Mouse (Mus musculus) heart, embryonic 14.5 days (tissue): ENCODE measurements around the gene Plekhs1. TPM values are rescaled to one million over a fixed set of nuclear protein-coding genes. Genes with fewer than 3 reads are reported as not detected.

Source experiments
- ATAC-seq: fragments of 200-750 bp; cut with Nextera tagmentation; 2 replicates; pipeline ENCODE4 v1.8.0; 2017; ENCODE audit warnings: low read depth, moderate TSS enrichment; ENCODE audit not compliant: insufficient number of reproducible peaks, insufficient read depth, low FRiP score
- H3K27ac ChIP-seq, 2 experiments: fragments of 200-500 bp in 1 of 2; fragments of 300-500 bp in 1 of 2; sonication (generic) in 1 of 2; replicated peaks in 1 of 2; 2 replicates each; pipeline ENCODE4 v1.5.1; 2012 to 2014; ENCODE audit warnings: low read depth in 2 of 2, low read length in 2 of 2, control low read depth in 1 of 2, mild to moderate bottlenecking in 1 of 2, mixed read lengths in 1 of 2; ENCODE audit not compliant: control insufficient read depth in 1 of 2, insufficient read depth in 1 of 2
- H3K27me3 ChIP-seq: fragments of 300-500 bp; sonication (generic); 2 replicates; pipeline ENCODE4 v1.6.1; 2014; ENCODE audit warnings: mild to moderate bottlenecking, low read length, control low read depth; ENCODE audit not compliant: control insufficient read depth, insufficient read depth
- H3K36me3 ChIP-seq: fragments of 300-500 bp; sonication (generic); 2 replicates; pipeline ENCODE4 v1.6.1; 2014; ENCODE audit warnings: mild to moderate bottlenecking, control low read depth, low read length, mixed read lengths; ENCODE audit not compliant: control insufficient read depth, insufficient read depth
- H3K4me1 ChIP-seq, 2 experiments: fragments of 200-500 bp in 1 of 2; fragments of 300-500 bp in 1 of 2; sonication (generic) in 1 of 2; 2 replicates each; pipeline ENCODE4 v1.6.1; 2012 to 2014; ENCODE audit warnings: low read length in 2 of 2, control low read depth in 1 of 2, mixed read lengths in 1 of 2; ENCODE audit not compliant: control insufficient read depth in 2 of 2, insufficient read depth in 2 of 2
- H3K4me2 ChIP-seq: fragments of 300-500 bp; sonication (generic); 2 replicates; pipeline ENCODE4 v1.6.1; 2014; ENCODE audit warnings: mild to moderate bottlenecking, low read length
- H3K4me3 ChIP-seq, 2 experiments: fragments of 200-500 bp in 1 of 2; fragments of 300-500 bp in 1 of 2; sonication (generic) in 1 of 2; 2 replicates each; pipeline ENCODE4 v1.5.1; 2012 to 2014; ENCODE audit warnings: low read length in 2 of 2, mild to moderate bottlenecking in 2 of 2, control low read depth in 1 of 2, low read depth in 1 of 2, moderate library complexity in 1 of 2; ENCODE audit not compliant: control insufficient read depth in 1 of 2, insufficient read depth in 1 of 2
- H3K9ac ChIP-seq: fragments of 300-500 bp; sonication (generic); 2 replicates; pipeline ENCODE4 v1.6.1; 2014; ENCODE audit warnings: mild to moderate bottlenecking, low read length
- H3K9me3 ChIP-seq: fragments of 300-500 bp; sonication (generic); 2 replicates; pipeline ENCODE4 v1.6.1; 2016; ENCODE audit warnings: low read length, control low read depth; ENCODE audit not compliant: control insufficient read depth
- WGBS: fragments of 180-500 bp; shearing (Covaris S2); extraction: QIAGEN DNeasy Blood & Tissue Kit; methylation state at CpG from one replicate; pipeline ENCODE4 v1.1.7; 2014; 5-methylcytosine and 5-hydroxymethylcytosine counted together
- polyA plus RNA-seq: library from polyadenylated mRNA; unstranded; fragments of >200 nt; fragmentation: Nextera tagmentation; extraction: Ambion mirVana; gene quantifications from 2 replicates; pipeline ENCODE4 v1.2.1, GENCODE M21; 2014

Gene Plekhs1
- polyA plus RNA-seq, 1 experiment from 2014 or later = not detected

- H3K27me3 ChIP-seq = no peaks in the 10 kb centered on the region
- peak overlapping the region; percentile 62 for H3K9ac ChIP-seq
- H3K4me1 ChIP-seq = peaks cover 8 to 18% of the 10 kb centered on the region in 2 experiments; a peak in 3 of 4 replicates
- ATAC-seq = peak; percentile 28; the same call in 1 of the 2 replicates
- H3K27ac ChIP-seq = peak overlapping the region; percentile 77 to 81
- H3K4me2 ChIP-seq = peak overlapping the region; percentile 33
- H3K9me3 ChIP-seq = no peaks in the 10 kb centered on the region
- 24% methylated on average over 9 of the region's 9 CpGs for WGBS
- no peak overlapping the region for H3K4me3 ChIP-seq
- H3K36me3 ChIP-seq = peaks cover 5% of the 10 kb centered on the region; the same call in 1 of the 2 replicates
These were observed 35.9 kb upstream of the Plekhs1 start for GRCm38 (mm10) chr19:56425492-56425891.

- Histone ChIP-seq H3K4me1 (peaks cover 5 to 13% of the 10 kb centered on the region in 2 experiments; a peak in 3 of 4 replicates), H3K27me3 (no peaks in the 10 kb centered on the region), H3K4me3 (no peak overlapping the region), H3K36me3 (peaks cover 24% of the 10 kb centered on the region), H3K27ac (no peak overlapping the region), H3K4me2 (no peak overlapping the region), H3K9ac (no peak overlapping the region), H3K9me3 (no peaks in the 10 kb centered on the region)
- 72% methylated on average over 8 of the region's 8 CpGs for WGBS
- no peak for ATAC-seq
These were observed 31.1 kb upstream of the Plekhs1 start for GRCm38 (mm10) chr19:56430369-56430768.

- Histone ChIP-seq H3K27me3 (no peaks in the 10 kb centered on the region), H3K9me3 (no peaks in the 10 kb centered on the region), H3K4me1 (no peaks in the 10 kb centered on the region), H3K27ac (no peak overlapping the region), H3K36me3 (peaks cover 48% of the 10 kb centered on the region), H3K9ac (no peak overlapping the region), H3K4me3 (no peak overlapping the region), H3K4me2 (no peak overlapping the region)
- 92% methylated on average over 10 of the region's 10 CpGs for WGBS
- no peak for ATAC-seq
These were observed 28.7 kb upstream of the Plekhs1 start for GRCm38 (mm10) chr19:56432706-56433105.

GRCm38 (mm10) chr19:56433581-56433980 lies 27.9 kb upstream of the Plekhs1 start:
- Histone ChIP-seq H3K4me1 (peaks cover 0 to 2% of the 10 kb centered on the region in 2 experiments; a peak in 1 of 4 replicates), H3K9me3 (no peaks in the 10 kb centered on the region), H3K4me3 (no peak overlapping the region), H3K4me2 (no peak overlapping the region), H3K9ac (no peak overlapping the region), H3K36me3 (peaks cover 49% of the 10 kb centered on the region), H3K27ac (no peak overlapping the region), H3K27me3 (no peaks in the 10 kb centered on the region)
- no peak for ATAC-seq
- WGBS = 84% methylated on average over 7 of the region's 7 CpGs

- no peaks in the 10 kb centered on the region for H3K9me3 ChIP-seq
- 79% methylated on average over 13 of the region's 13 CpGs for WGBS
- ATAC-seq = no peak
These were observed 25.1 kb upstream of the Plekhs1 start for GRCm38 (mm10) chr19:56436380-56436779.

GRCm38 (mm10) chr19:56438357-56439071 lies 22.9 kb upstream of the Plekhs1 start:
- 65% methylated on average over 7 of the region's 7 CpGs for whole genome bisulfite sequencing
- ATAC-seq = no peak
- H3K27ac ChIP-seq = peak overlapping the region in 1 of 2 experiments; percentile 37; a peak in 1 of 4 replicates

More at GRCm38 (mm10) chr19:56436380-56436779, 25.1 kb upstream of the Plekhs1 start:
- Histone ChIP-seq H3K27me3 (no peaks in the 10 kb centered on the region), H3K9ac (no peak overlapping the region), H3K36me3 (peaks cover 64% of the 10 kb centered on the region), H3K27ac (no peak overlapping the region), H3K4me3 (no peak overlapping the region), H3K4me2 (no peak overlapping the region), H3K4me1 (peaks cover 0 to 4% of the 10 kb centered on the region in 2 experiments; a peak in 1 of 4 replicates)

GRCm38 (mm10) chr19:56439072-56439434 lies 22.4 kb upstream of the Plekhs1 start:
- WGBS = 51% methylated on average over 6 of the region's 6 CpGs
- no peak overlapping the region for H3K9ac ChIP-seq
- peaks cover 0 to 8% of the 10 kb centered on the region in 2 experiments; a peak in 1 of 4 replicates for H3K4me1 ChIP-seq
- H3K27me3 ChIP-seq = no peaks in the 10 kb centered on the region
- no peak for ATAC-seq
- H3K36me3 ChIP-seq = peaks cover 58% of the 10 kb centered on the region
- no peak overlapping the region for H3K4me2 ChIP-seq
- H3K4me3 ChIP-seq = no peak overlapping the region
- peak overlapping the region in 1 of 2 experiments; percentile 37; a peak in 1 of 4 replicates for H3K27ac ChIP-seq
- H3K9me3 ChIP-seq = no peaks in the 10 kb centered on the region

More at GRCm38 (mm10) chr19:56438357-56439071, 22.9 kb upstream of the Plekhs1 start:
- H3K4me1 ChIP-seq = peaks cover 0 to 4% of the 10 kb centered on the region in 2 experiments; a peak in 1 of 4 replicates
- H3K9ac ChIP-seq = no peak overlapping the region
- H3K4me3 ChIP-seq = no peak overlapping the region
- no peaks in the 10 kb centered on the region for H3K27me3 ChIP-seq
- no peaks in the 10 kb centered on the region for H3K9me3 ChIP-seq
- H3K4me2 ChIP-seq = no peak overlapping the region
- H3K36me3 ChIP-seq = peaks cover 63% of the 10 kb centered on the region
